Mouse (Mus musculus) small intestine, adult 2 months (tissue): Measurements from ENCODE around the gene Ccsap. TPM values are rescaled to one million over a fixed set of nuclear protein-coding genes. Genes with fewer than 3 reads are reported as not detected.

ENCODE experiments used
- H3K27ac ChIP-seq: fragments of 200-500 bp; 2 replicates; pipeline ENCODE4 v1.5.1; 2012; ENCODE audit warnings: low read depth, low read length, control low read depth, inconsistent platforms; ENCODE audit not compliant: insufficient read depth
- H3K27me3 ChIP-seq: fragments of 200-500 bp; 2 replicates; pipeline ENCODE4 v1.6.1; 2012; ENCODE audit warnings: mild to moderate bottlenecking, moderate library complexity, low read length, inconsistent platforms; ENCODE audit not compliant: control insufficient read depth, insufficient read depth
- H3K36me3 ChIP-seq: fragments of 200-500 bp; 2 replicates; pipeline ENCODE4 v1.6.1; 2012; ENCODE audit warnings: mild to moderate bottlenecking, low read length, control low read depth, inconsistent platforms; ENCODE audit not compliant: control insufficient read depth, insufficient read depth
- H3K4me1 ChIP-seq: fragments of 200-500 bp; 2 replicates; pipeline ENCODE4 v1.6.1; 2012; ENCODE audit warnings: low read length, inconsistent platforms, mixed read lengths; ENCODE audit not compliant: control insufficient read depth, insufficient read depth, insufficient read length
- H3K4me3 ChIP-seq: fragments of 200-500 bp; 2 replicates; pipeline ENCODE4 v1.5.1; 2012; ENCODE audit warnings: low read depth, mild to moderate bottlenecking, control low read depth, inconsistent platforms, low read length, moderate library complexity
- CTCF ChIP-seq: fragments of 200-500 bp; IDR thresholded peaks from 2 replicates; pipeline ENCODE4 v1.5.1; 2012; ENCODE audit warnings: low read depth, mild to moderate bottlenecking, control low read depth, inconsistent platforms, low read length, moderate library complexity, mixed read lengths; ENCODE audit not compliant: insufficient replicate concordance, insufficient read length; ENCODE audit errors: extremely low read depth
- POLR2A ChIP-seq: fragments of 200-500 bp; IDR thresholded peaks from 2 replicates; pipeline ENCODE4 v1.6.1; 2012; ENCODE audit warnings: low read depth, mild to moderate bottlenecking, control low read depth, inconsistent platforms, low read length, moderate library complexity
- WGBS: fragments of 180-500 bp; shearing (Covaris S2); methylation state at CpG from one replicate; pipeline ENCODE4 v1.1.7; 2018; 5-methylcytosine and 5-hydroxymethylcytosine counted together
- polyA plus RNA-seq: library from polyadenylated mRNA; depleted of rRNA; stranded (reverse); fragments of >200 nt; gene quantifications from 2 replicates; pipeline ENCODE4 v1.2.3, GENCODE M21; 2012; rRNA removed

Gene Ccsap
- polyA plus RNA-seq, 1 experiment = 1.3 TPM

- no peak for TF ChIP-seq POLR2A
- no peak for TF ChIP-seq CTCF
- Histone ChIP-seq H3K27ac (no peak overlapping the region), H3K36me3 (no peaks in the 10 kb centered on the region), H3K27me3 (no peaks in the 10 kb centered on the region), H3K4me3 (no peak overlapping the region), H3K4me1 (peaks cover 22% of the 10 kb centered on the region)
- 28% methylated on average over 6 of the region's 6 CpGs for WGBS
Measured at GRCm38 (mm10) chr8:123799434-123799833, 60.6 kb downstream of the Ccsap start.

DNA sequence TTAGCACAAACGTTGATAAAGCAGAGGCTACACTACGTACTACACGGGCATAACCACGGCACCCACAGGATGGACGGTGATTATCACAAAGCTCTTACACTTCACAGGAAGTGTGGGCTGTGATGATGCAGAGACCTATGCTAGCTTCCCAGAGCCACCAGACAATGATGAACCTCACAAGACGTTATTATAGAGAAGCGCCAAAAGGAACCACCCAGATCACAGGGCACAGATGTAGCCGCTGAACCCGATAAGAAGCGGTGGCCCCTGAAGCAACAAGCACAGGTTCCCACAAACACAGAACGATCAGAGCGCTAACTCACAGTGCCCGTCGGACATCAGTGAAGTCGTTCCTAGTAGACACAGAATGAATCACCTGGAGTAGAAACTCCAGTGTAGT is 62.1 kb downstream of the Ccsap start:
- Histone ChIP-seq H3K36me3 (no peaks in the 10 kb centered on the region), H3K27me3 (no peaks in the 10 kb centered on the region), H3K4me1 (peaks cover 17% of the 10 kb centered on the region), H3K27ac (0 out of 2 replicates have a peak overlapping the region, but pooled peaks have one; percentile 10), H3K4me3 (no peak overlapping the region)
- WGBS = 61% methylated on average over 15 of the region's 15 CpGs
- TF ChIP-seq POLR2A (no peak), CTCF (no peak)

GRCm38 (mm10) chr8:123796758-123797157 is 63.3 kb downstream of the Ccsap start:
- Histone ChIP-seq H3K36me3 (no peaks in the 10 kb centered on the region), H3K4me3 (no peak overlapping the region), H3K27me3 (no peaks in the 10 kb centered on the region), H3K27ac (peak overlapping the region; percentile 88), H3K4me1 (peaks cover 17% of the 10 kb centered on the region)
- no peak for TF ChIP-seq CTCF
- TF ChIP-seq POLR2A = no peak
- WGBS = 11% methylated on average over 4 of the region's 4 CpGs

- Histone ChIP-seq H3K4me3 (no peak overlapping the region), H3K27ac (peak overlapping the region; percentile 33; the same call in 1 of the 2 replicates)
Measured at GRCm38 (mm10) chr8:123794766-123795165, 65.2 kb downstream of the Ccsap start.

GRCm38 (mm10) chr8:123793900-123794299 is 66.1 kb downstream of the Ccsap start:
- TF ChIP-seq POLR2A (no peak), CTCF (no peak)
- Histone ChIP-seq H3K4me3 (no peak overlapping the region), H3K27me3 (no peaks in the 10 kb centered on the region), H3K27ac (no peak overlapping the region), H3K36me3 (no peaks in the 10 kb centered on the region), H3K4me1 (peaks cover 15% of the 10 kb centered on the region)
- 48% methylated on average over 10 of the region's 10 CpGs for WGBS

More at GRCm38 (mm10) chr8:123794766-123795165, 65.2 kb downstream of the Ccsap start:
- Histone ChIP-seq H3K4me1 (peaks cover 15% of the 10 kb centered on the region), H3K36me3 (no peaks in the 10 kb centered on the region), H3K27me3 (no peaks in the 10 kb centered on the region)
- no peak for TF ChIP-seq POLR2A
- TF ChIP-seq CTCF = no peak
- WGBS = 27% methylated on average over 4 of the region's 4 CpGs

DNA sequence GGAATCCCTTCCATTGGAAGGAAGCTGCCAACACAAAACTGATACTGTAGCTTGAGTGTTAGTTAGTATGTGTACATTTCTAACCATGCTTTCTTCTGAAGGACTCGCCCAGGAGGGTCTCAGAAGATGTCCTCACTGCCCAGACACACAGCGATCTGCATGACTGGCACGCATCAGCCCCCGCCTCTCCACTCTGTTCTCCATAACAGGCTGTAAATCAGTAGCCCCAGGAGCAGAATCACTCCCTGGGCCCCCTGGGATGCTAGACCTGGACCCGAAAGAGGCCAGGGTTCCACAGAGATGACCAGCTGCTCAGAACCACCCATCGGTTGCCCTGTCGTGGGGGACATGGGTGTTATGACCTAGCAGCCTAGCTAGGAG is 68.2 kb downstream of the Ccsap start:
- peaks cover 17% of the 10 kb centered on the region for H3K4me1 ChIP-seq
- TF ChIP-seq CTCF (no peak), POLR2A (no peak)
- 92% methylated on average over 7 of the region's 7 CpGs for WGBS
- no peak overlapping the region for H3K27ac ChIP-seq
- no peaks in the 10 kb centered on the region for H3K36me3 ChIP-seq
- no peak overlapping the region for H3K4me3 ChIP-seq
- no peaks in the 10 kb centered on the region for H3K27me3 ChIP-seq

DNA sequence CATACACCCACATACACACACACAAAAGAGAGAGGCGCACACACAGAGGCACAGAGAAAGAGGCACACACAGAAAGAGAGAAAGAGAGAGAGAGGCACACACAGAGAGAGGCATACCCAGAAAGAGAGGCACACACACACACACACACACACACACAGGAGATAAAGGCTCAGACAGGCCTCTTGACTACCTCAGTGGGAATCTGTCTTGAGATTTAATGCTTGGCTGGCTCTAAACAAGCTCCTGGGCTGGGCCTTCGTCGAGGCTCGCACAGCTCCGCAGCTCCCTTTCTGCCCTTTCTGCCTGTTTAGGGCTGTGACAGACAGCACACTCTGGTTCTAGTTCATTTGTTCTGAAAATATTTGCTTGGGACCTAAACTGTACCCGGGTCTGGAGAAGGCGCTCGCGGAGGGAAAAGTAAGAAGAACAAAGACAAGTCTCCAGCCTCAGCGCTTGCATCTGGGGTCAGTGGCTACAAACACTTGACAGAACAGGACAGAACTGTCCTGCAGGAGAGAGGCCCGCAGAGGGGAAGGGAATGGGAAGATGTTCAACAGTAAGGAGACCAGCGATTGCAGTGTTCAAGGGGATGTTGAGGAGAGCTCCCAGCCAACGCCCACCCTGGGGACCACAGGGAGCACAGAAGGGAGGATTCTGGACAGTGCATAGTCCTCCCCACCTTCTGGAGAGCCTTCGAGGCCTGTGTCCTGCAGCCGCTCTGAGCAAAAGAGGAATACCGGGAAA is 68.7 kb downstream of the Ccsap start:
- H3K4me1 ChIP-seq = peaks cover 15% of the 10 kb centered on the region
- no peaks in the 10 kb centered on the region for H3K27me3 ChIP-seq
- TF ChIP-seq CTCF (no peak), POLR2A (no peak)
- H3K27ac ChIP-seq = no peak overlapping the region
- H3K36me3 ChIP-seq = no peaks in the 10 kb centered on the region
- no peak overlapping the region for H3K4me3 ChIP-seq
- WGBS = 89% methylated on average over 16 of the region's 16 CpGs

Other genes with a start within 250 kb of the Ccsap start
- 18.3 and 35.3 TPM in 2 replicates for gene Rhou, start 206.3 kb downstream of the Ccsap start, polyA plus RNA-seq
- 23.0 and 59.8 TPM in 2 replicates for gene Rab4a, start 54.2 kb downstream of the Ccsap start, polyA plus RNA-seq
- 4.1 and 10.8 TPM in 2 replicates for gene Acta1, start 34.5 kb upstream of the Ccsap start, polyA plus RNA-seq
- 2.4 and 4.3 TPM in 2 replicates for gene Nup133, start 89.1 kb upstream of the Ccsap start, polyA plus RNA-seq
- 15.3 and 18.2 TPM in 2 replicates for gene Abcb10, start 122.9 kb upstream of the Ccsap start, polyA plus RNA-seq
- 15.3 and 29.2 TPM in 2 replicates for gene Taf5l, start 161.2 kb upstream of the Ccsap start, polyA plus RNA-seq
- gene Urb2, start 161.3 kb upstream of the Ccsap start, polyA plus RNA-seq = 1.4 and 2.5 TPM in 2 replicates